Mouse (Mus musculus) brain, embryonic 14.5 days (tissue): ENCODE measurements at regions not wholly inside any gene's neighbourhood (a gene's known extent, or its start where the extent isn't known, plus 50 kb on each side); places are given as distances from the start of the nearest gene placed in this dataset.

Source experiments
- CTCF ChIP-seq: fragments of 200-500 bp; IDR thresholded peaks from 2 replicates; pipeline ENCODE4 v1.5.1; 2012; ENCODE audit warnings: inconsistent platforms, mild to moderate bottlenecking, moderate library complexity, borderline replicate concordance; ENCODE audit not compliant: insufficient read depth, insufficient read length; ENCODE audit errors: extremely low read depth
- POLR2A ChIP-seq: fragments of 200-500 bp; IDR thresholded peaks from 2 replicates; pipeline ENCODE4 v1.6.1; 2012; ENCODE audit warnings: mild to moderate bottlenecking, inconsistent platforms, borderline replicate concordance; ENCODE audit not compliant: poor library complexity, insufficient read depth, insufficient read length, severe bottlenecking; ENCODE audit errors: extremely low read depth

DNA sequence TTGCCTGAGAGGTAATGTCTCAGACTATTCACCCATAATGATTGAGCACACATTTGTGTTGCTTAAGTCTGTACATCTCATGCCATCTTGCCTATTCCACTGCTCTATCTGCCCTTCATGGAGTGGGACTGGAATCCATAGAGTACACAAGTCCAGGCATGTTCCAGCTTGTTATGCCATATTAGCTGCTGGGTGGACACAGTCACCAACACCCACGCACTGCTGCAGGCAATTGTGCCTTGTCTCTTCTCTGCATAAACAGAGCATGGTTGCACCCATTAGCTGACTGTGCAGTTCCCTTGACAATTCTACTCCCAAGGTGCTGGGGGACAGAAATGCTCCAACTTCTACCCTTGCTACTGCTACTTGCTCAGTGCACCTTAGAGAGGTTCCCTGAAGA, 143.3 kb upstream of the Nckap5 start:
- TF ChIP-seq CTCF (no peak), POLR2A (no peak)
